Mouse (Mus musculus) megakaryocyte, embryonic 14.5 days (primary cell): ENCODE results near the gene Lep.

Experiments
- FLI1 ChIP-seq: IDR thresholded peaks from 2 replicates; pipeline ENCODE4 v1.6.1; 2012; ENCODE audit warnings: low read length, inconsistent platforms, mixed read lengths
- GATA1 ChIP-seq: IDR thresholded peaks from 3 replicates; pipeline ENCODE4 v1.6.1; 2012; ENCODE audit warnings: mixed read lengths, low read length, inconsistent platforms, borderline replicate concordance

DNA sequence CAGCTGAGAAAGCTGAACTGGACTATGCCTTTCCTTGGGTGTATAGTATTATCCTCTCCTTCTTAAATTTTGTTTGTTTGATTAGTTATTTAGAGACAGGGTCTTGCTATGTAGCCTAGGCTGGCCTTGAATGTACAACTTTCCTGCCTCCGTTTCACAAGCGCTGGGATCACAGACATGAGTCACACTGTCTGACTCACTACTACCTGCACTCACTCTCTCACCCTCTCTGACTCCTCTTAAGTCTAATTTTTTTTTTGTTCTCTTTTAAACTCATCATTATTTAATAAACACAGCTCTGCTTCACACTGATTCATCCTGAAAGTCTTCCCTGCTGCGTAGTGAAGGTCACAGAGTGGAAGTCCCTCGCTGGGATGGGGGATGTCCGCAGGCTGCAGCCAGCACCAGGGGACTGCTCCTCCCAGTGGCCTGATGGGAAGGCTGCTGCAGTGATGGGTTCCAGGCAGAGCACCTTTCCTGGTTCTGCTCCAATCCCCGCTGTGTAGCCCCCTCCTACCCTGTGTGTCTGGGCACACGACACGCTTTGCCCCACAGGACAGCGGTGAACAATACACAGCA lies 22.8 kb downstream of the Lep start:
- no peak for TF ChIP-seq FLI1
- no peak for TF ChIP-seq GATA1
